Mouse (Mus musculus) cerebral cortex, adult 2 months (tissue): ENCODE data around the gene Lmbr1.

Experiments used
- WGBS: fragments of 180-500 bp; shearing (Covaris S2); methylation state at CpG from one replicate; pipeline ENCODE4 v1.1.7; 2018; 5-methylcytosine and 5-hydroxymethylcytosine counted together

The Lmbr1 gene

DNA sequence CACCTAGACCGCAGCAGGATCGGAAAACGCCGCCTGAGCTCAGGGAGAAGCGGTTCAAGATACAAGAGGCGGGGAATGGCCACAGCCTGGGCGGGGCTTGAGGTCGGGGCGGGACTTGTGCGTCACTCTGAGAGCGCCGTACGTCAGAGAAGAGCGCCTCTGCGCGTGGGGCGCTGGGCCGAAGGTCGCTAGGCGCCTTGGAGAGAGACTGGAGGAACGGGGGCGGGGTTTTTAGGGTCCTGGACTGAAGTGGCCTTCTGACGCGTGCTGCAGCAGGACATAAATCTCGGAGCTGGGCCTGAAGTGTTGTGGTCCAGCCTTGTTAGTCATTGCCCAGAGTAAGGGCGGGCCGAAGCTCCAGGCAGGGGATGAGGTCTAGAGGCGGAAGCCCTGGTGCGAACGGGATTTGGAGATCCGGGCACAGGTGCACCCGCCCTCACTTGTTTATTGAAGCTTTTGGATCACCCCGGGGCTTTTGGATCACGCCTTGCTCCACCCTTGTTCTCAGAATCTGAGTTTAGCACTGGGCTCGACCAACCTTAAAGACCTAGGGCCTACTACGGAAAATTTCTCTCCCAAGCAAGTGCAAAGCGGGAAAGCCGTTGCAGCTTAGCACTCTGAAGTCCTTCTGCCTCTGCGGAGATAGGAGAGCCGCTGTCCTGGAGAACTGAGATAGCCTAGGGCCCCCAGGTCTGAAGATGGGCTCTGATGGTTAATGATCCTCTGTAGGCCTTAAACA is at the start of gene Lmbr1:
Lmbr1 (minus strand) TSS at position 93 of the 739 bp plus-strand sequence.
- 2% methylated on average over 40 of the region's 40 CpGs for WGBS

DNA sequence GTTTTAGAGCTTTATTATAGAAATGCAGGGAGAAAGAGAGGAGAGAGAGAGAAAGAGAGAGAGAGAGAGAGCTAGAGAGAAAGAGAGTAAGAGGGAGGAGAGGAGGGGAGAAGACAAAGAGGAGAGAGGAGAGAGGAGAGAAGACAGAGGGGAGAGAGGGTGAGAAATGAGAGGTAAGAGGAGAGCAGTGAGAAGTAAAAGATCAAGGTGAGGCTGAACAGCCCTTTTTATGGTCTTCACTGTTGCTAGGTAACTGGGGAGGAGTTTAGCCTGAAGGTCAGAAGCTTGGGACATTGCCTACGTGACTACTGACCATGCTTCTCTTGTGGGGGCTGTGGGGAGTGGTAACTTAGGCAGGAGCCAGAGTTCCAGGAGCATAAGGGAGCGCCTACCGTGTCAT is 45.1 kb upstream of the Lmbr1 start:
- WGBS = 68% methylated on average over 3 of the region's 3 CpGs

DNA sequence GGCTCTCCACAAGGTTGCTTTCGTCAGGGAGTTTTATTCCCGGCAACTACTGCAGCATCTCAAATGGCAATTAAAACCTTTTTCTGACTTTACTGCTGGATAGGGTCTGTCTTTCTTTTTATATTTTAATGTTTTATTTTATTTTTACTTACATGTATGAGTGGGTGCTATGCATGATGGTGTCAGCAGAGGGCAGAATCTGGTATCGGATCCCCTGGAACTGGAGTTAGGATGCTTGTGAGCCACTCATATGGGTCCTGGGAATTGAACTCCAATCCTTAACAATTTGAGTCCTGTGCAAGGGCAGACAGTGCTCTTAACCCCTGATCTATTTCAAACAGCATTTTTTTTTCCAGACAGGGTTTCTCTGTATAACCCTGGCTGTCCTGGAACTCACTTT is 34.9 kb upstream of the Lmbr1 start:
- 77% methylated on average over 3 of the region's 3 CpGs for WGBS

DNA sequence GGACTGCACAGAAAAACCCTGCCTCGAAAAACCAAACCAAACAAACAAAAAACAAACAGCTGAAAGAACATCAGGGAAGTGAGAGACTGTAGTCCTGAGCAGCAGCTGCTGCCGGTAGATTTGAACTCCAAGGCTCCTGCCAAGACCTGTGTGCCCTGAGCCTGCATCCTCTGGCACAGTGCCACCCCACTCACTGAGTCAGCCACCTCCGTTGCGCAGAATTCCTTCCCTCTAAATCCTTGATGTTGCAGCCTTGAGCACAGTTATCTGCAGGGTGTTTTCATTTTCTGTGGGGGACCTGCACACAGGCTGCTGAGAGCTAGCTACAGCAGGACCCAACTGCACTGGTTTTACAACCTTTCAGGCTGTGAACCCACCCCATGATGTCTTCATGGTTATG is 20.2 kb upstream of the Lmbr1 start:
- 51% methylated on average over 4 of the region's 4 CpGs for WGBS

DNA sequence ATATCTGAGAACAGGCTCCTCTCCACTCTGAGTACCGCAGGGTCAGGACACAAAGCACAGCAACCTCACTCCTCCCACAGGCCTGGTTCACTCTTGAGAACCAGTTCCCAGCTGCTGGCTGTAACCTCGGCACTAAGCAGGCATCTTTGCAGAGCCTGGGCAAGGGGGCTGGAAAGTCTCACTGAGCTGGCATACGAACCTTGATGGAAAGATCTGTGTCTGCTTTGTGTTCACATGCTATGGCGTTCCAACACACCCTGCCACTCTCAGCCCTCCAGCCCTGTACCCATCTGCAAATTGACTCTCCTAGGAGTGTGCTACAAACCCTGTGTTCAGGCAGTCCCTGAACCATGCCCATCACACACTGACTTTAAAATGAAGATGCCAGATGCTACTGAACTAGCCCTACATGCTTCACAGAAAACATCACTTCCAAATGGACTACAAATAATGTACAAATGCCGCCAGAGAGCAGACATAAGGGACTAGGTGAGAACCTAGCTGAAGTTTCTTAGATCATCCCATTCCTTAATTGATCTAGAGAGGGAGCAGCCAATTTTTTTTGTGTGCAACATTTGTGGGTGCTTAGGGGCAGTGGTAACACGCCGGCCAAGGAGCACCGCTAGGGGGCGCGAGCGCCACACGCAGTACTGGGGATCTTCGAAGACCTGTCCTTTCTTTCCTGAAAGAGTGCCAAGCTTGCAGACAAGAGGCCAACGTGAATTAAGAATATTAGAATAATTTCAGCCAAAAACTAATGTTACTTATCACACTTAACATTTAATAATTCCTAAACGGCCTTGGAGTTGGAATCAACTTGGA is 11.0 kb upstream of the Lmbr1 start:
- 24% methylated on average over 15 of the region's 15 CpGs for WGBS

DNA sequence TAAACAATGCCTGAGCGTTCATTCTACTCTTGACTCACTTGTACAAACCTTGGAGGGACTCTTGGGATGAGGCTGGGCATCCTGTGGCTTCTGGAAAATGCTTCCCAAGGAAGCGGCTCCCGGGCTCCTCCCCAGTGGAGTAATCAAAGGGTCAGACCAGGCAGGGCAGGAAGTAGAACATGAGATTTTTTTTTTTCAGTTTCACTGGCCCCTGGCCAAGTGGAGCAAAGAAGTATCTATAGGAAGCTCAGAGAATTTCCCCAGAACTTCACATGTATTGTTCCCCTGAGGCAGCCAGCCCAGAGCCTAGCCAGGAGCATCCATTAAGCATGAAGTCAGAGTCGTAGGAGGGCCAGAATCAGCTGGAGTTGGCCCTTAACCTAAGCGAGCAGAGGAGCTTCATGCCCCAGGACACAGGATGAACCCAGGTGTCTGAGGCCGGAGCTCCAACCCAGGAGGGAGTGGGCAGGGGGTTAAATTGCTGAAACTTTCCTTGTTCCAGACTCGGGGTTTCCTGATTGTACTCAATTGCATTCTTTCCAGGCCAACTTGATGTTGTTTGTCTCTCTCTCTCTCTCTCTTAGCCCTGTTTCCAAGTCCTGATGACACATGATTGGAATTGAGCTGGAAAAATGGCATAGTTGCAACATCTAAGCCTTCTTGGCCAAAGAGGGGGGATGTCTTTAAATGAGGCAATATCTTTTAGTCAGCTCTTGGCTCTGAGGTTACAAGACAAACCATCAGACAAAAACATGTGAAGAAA is 10.2 kb upstream of the Lmbr1 start:
- 59% methylated on average over 7 of the region's 7 CpGs for WGBS

DNA sequence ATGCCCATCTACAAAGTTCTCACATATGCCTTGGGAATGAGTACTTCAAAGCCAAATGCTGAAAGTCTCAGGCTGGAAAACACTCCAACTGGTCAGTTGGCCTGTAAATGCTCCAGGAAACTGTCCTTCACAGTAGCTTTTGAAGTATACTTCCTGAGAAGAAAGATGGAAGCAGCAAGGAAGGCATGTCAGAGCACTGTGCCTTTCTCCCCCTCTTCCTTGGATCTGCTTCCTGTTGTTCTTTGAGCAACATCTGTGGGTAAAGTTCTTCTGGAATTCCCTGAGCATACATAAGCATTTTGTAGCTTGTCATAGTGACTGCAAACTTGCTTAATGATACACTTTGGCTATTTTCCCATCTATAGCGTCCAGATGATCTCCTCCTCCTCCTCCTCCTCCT is 9.4 kb upstream of the Lmbr1 start:
- WGBS = 45% methylated on average over 1 of the region's 1 CpGs

DNA sequence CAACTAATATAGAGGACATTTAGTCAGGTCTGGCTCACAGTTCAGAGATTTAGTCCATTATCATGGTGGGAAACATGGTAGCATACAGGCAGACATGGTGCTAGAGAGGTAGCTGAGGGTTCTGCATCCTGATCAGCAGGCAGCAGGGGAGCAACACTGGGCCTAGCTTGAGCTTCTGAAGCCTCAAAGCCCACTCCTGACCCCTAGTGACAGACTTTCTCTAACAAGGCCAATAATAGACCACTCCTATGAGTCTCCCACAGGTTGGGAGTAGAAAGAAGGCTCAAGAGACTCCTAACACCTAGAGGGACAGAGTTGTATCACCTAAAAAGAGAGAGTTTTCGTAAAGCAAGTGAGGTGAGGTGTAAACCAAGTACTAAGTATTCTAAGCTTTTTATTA is 4.6 kb upstream of the Lmbr1 start:
- WGBS = 83% methylated on average over 1 of the region's 1 CpGs

DNA sequence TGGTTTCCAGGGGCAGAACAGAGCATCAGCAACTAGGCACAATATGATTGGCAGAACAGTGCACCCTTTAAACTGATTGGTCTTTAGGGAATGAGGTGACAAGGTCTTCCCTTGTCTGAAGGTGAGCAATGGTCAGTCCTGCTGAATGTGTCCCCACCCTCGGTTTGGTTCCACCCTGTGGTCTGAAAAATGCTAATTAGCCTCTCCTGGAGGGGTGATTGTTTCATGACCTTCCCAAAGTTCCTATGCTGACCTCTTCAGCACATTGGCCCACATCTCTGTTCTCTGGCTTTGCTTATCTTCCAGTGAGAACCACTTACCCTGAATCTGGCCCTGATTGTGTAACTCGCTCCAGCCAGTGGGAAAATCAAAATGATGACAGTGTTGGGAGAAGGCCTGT is 1.9 kb upstream of the Lmbr1 start:
- WGBS = 67% methylated on average over 2 of the region's 2 CpGs

DNA sequence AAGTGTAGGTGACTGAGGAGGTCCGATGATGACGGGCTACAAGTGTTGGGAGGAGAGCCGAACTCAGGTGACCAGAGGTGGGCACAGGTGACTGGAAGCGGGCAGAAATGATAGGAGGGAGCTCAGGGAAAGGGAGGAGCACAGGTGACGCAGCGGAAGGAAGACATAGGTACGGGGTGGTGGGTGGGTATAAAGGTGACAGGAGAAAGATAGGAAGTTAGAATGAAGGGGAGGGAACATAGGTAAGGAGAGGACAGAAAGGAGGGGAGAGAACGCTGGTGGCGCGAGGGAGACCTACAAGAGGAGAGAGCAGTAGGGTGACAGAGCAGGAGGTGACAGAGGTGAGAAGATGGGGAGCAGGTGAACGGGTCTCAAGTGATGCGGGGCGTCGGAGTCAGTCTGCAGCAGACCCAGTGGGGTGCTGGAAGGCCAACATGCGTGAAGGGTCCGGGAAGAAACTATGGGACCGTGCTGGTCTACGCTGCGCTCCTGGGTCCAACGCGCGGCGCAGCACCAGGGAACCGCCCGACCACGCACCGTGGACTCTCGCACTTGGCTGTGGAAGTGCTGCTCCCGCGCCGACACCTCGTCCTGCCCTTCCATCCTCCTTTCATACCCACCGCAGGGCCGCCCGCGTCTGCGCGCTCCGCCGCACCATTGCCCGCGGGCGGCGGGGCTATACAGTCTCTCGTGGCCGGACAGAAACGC is 446 bp downstream of the Lmbr1 start:
- 1% methylated on average over 47 of the region's 47 CpGs for WGBS

DNA sequence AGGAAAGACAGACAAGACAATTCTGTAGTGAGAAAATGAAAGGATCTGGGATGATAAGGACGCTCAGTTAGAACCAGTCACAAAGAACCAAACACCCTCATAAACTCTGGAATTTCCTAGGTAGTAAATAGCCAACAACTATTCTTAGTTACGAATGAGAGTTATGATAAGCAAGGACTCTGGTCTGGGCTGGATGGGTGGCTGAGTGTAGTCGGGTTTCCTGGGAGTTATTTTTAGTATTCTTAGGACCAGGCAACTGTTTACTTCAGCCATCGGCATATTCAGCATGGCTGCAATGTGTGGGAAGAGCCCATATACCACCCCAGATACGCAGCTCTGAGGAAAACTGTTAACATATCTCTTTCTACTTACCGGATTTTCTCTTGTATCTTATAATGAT is 14.7 kb downstream of the Lmbr1 start:
- 85% methylated on average over 6 of the region's 6 CpGs for WGBS

DNA sequence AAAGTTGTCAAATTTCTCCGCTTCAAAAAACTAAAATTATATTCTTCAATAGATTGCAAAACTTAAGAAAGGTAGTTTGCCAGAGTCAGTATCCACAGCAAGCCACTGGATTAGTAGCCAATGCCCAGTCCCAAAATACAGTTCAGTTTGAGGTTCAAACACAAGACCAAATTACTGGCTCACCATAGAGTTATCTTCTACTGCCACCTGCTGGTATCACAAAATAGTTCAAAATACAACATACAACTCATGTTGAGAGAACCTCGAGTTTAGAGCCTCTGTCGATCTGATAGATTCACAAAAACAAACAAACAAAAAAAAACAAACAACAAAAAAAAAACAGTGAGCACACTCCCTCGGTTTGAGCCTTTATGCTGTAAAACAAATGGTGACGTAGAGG is 42.4 kb downstream of the Lmbr1 start:
- WGBS = 49% methylated on average over 5 of the region's 5 CpGs

DNA sequence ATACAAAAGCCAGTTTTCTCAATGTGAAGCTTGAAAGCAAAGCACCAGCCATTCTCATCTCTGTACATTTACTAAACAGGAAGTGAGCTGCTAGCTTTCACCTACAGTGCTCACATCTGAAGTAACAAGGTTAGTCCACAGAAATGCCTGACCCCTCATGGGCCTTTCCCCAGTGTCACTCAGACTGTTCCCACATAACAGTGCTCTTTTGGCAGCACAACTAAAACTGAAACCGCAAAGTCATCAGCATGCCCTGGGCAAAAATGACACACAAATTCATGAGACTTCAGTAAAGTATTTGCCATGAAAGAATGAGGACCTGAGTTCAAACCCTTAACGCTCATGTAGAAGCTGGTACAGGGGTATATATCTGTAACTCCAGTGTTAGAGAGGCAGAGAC is 55.7 kb downstream of the Lmbr1 start:
- WGBS = 97% methylated on average over 2 of the region's 2 CpGs

DNA sequence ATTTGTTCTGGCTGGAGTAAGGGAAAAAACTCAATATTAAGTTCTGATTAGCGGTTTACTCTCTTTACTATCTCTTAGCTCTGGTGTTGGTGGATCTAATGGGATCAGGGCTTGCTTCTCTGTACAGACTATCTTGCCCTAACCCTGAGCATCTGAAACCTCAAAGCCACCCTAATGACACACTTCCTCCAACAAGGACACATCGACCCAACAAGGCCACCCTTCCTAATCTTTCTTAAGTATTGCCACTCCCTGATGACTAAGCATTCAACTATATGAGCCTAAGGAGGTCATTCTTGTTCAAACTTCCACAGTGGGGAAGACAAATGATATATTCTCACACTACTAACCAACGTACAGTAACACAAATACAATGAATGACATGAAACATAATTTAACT is 69.0 kb downstream of the Lmbr1 start:
- WGBS = 86% methylated on average over 3 of the region's 3 CpGs

DNA sequence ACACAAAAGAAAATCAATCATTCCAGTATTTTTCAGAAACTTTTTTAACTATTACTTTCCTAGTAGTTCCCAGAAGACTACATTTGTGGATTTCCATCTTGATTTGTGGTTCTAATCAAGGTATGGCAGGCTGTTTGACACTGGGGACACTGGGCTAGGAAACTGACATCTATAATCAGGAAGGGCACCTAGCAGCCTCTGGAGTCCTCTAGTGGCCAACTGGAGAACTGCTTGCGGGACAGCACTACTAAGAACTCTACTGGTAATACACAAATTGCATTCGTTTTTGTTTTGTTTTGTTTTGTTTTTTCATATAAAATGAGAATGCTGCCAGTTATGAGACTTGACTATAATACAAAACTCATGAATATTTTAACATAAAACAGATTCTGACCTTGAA is 85.0 kb downstream of the Lmbr1 start:
- WGBS = 19% methylated on average over 2 of the region's 2 CpGs

DNA sequence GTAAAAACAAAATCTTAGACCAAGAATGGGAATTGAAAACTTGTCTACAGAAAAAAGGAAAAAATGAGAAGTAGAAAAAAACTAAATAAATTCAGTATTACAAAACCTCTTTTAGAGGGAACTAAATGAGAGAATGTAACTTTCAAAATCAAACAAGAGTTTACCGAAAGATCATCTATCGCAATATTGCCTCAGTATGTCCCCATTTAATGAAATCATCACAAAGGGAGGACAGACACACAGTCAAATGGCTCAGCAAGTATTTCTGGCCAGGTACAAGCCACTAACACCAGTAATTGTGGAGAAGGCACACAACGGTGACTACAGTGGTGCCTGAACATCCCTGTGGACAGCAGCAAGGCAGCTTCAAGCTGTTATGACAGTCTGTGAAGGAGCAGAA is 88.1 kb downstream of the Lmbr1 start:
- 87% methylated on average over 3 of the region's 3 CpGs for WGBS

DNA sequence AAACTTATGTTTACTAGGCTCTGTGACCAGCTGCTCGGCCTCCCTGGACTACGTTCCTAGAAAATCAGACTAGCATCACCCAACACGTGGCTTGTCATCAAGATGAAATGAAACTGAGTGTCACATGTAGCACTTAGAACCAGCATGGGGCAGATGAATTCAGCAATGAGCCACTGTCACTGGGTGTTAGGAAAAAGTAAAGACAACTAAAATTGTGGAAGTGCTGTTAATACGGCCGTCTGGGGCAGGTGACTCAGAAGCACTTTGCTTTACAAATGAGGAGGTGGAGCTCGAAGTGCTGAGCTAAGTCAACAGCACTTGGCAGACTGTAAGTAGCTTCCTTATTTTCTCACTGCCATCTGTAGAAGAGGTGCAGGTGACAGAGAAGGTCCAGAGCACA is 88.5 kb downstream of the Lmbr1 start:
- WGBS = 69% methylated on average over 6 of the region's 6 CpGs

DNA sequence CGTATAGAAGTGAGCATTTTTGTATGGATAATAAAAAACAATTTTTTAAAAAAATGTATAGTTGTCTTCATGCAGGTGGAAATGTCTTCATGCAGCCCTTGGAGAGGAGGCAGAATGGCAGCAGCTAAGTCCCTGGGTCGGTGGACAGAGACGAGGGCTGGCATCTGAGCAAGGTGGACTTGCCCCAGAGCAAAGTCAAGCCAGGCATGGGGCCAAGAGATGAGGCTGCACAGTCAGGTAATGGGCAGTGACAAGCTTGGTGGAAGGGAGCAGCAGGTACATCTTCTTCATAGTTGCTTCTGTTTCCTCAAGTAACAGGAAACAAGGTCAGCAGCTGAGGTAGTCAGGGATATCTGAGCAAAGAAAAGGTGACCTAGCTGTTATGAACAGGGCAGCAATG is 97.1 kb downstream of the Lmbr1 start:
- 89% methylated on average over 3 of the region's 3 CpGs for WGBS

DNA sequence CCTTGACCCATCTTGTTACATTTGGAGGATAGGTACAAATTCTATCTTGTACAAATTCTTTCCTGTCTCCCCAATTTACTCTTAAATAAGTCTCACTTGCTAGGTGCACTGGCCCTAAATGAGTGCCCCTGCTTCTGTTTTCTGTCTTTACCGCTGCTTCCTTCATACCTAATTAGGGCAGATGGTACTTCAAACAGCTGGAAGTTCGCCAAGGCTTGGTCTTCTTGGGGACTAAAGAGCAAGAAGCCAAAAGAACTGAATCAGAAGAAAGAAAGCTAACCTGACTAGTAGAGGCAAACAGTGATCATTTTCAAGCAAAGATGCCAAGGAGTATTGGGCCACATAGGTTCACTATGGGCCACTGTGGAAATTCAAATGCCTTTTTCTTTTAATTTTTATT is 104.8 kb downstream of the Lmbr1 start:
- WGBS = 86% methylated on average over 2 of the region's 2 CpGs

DNA sequence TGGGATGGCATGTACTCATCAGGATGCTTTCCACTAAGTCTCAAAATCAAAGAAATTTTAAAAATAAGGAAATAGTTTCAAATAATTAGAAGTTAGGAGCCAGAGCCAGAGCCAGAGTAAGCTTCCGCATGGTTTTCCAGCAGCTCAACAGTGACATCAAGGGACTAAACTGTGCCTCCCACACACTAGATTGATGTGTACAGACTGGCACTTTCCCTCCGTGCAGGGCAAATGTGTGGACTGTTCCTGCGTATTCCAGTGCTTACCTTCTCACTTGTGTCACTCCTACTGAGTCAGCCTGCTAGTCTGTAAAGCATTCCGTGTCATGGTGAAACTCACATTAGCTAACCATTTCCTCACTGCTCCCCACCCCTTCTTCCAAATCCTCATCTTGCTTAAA is 107.3 kb downstream of the Lmbr1 start:
- 52% methylated on average over 4 of the region's 4 CpGs for WGBS

DNA sequence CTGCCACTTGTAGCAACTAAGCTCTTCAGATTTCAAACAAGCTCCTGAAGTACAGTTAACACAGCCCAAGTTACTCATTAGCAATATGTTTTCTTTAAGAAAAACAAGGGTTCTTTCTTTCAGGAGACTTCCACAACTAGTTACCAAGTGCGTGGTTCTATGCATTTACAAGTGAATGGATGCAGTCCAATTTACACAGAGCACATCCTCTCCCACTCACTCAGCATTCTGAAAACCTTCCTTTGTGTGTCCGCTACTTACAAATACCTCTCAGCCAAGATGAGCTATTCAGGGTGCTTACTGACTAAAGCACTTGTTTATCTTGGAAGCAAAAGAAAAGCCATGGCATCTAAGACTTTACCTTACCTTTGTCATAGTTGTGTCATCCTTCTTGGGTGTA is 124.3 kb downstream of the Lmbr1 start:
- 38% methylated on average over 2 of the region's 2 CpGs for WGBS

DNA sequence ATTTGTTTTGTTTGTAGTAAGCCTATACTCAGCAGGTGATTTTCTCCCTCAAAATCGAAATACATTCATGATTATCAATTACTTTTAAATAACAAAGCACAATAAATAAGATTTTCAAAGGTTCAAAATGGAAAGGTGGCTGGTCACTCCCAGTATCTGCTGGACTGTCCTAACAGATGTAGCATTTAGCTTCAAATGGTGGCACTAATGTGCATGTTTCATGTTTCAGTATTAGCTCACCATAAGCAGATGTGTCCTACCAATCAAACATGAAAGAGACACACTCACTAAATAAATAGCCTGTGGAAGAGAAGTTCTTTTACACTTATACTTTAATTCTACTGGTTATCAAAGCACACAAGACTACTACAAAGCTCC is 126.7 kb downstream of the Lmbr1 start:
- 73% methylated on average over 1 of the region's 1 CpGs for WGBS
